Mouse (Mus musculus): Measurements from ENCODE around the gene Sycp2l. TPM values are rescaled to one million over a fixed set of nuclear protein-coding genes. Genes with fewer than 3 reads are reported as not detected.
A peak's percentile ranks its signal among the peaks of the same experiment; 100 is the strongest.

The Sycp2l gene
- polyA plus RNA-seq (2015; fragmentation: Nextera tagmentation; extraction: Ambion mirVana), result 0.16 and 0.18 TPM in 2 replicates

DNA sequence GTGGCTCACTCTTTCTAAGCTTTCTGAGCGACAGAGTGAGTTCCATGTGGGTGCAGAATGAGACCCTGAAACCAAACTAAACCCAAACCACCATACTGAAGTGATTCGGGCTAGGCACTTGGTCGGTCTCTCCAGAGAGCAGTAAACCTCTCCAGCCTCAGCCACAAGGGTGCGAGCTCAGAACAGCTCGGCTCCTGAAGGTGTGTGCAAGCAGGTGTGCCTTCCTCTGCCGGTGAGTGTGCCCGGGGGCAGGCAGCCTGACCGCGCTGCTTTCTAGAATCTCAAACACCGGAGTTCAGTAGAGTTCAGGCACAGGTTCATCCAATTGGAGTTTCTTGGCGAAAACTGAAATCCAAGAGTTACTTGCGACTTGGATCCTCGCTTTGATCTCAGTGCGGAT lies at the start of gene Sycp2l:
TSS of gene Sycp2l (plus strand) at position 368 of the 400 bp plus-strand sequence.
- Histone ChIP-seq H3K9me3 (ENCODE audit: control insufficient read depth, low read length) (no peaks in the 10 kb centered on the region), H3K27ac (ENCODE audit: low read length) (no peak within 1 kb of the TSS), H3K36me3 (ENCODE audit: control insufficient read depth, insufficient read depth, low read length) (no peaks in the 10 kb centered on the region), H3K27me3 (replicated peaks; ENCODE audit: control insufficient read depth, insufficient read depth, low read length) (no peaks in the 10 kb centered on the region), H3K4me2 (ENCODE audit: low read depth, low read length) (peak within 1 kb of the TSS; percentile 58), H3K9ac (ENCODE audit: low read depth, low read length) (peak within 1 kb of the TSS; percentile 49), H3K4me1 (ENCODE audit: control insufficient read depth, insufficient read depth, low read length) (no peaks in the 10 kb centered on the region), H3K4me3 (ENCODE audit: low read length) (peak within 1 kb of the TSS; percentile 38)
- 31% methylated on average over 14 of the region's 14 CpGs for WGBS
- peak; percentile 81 for ATAC-seq

GRCm38 (mm10) chr13:41067618-41068017 lies 46.5 kb upstream of the Sycp2l start:
- Histone ChIP-seq H3K27ac (ENCODE audit: low read length) (no peak overlapping the region), H3K4me1 (ENCODE audit: control insufficient read depth, insufficient read depth, low read length) (no peaks in the 10 kb centered on the region), H3K9ac (ENCODE audit: low read depth, low read length) (no peak overlapping the region), H3K9me3 (ENCODE audit: control insufficient read depth, low read length) (no peaks in the 10 kb centered on the region), H3K4me2 (ENCODE audit: low read depth, low read length) (no peak overlapping the region), H3K27me3 (replicated peaks; ENCODE audit: control insufficient read depth, insufficient read depth, low read length) (no peaks in the 10 kb centered on the region), H3K4me3 (ENCODE audit: low read length) (no peak overlapping the region), H3K36me3 (ENCODE audit: control insufficient read depth, insufficient read depth, low read length) (no peaks in the 10 kb centered on the region)
- ATAC-seq, result no peak
- WGBS, result 92% methylated on average over 4 of the region's 4 CpGs

GRCm38 (mm10) chr13:41071617-41072016 lies 42.5 kb upstream of the Sycp2l start:
- Histone ChIP-seq H3K9me3 (ENCODE audit: control insufficient read depth, low read length) (no peaks in the 10 kb centered on the region), H3K4me2 (ENCODE audit: low read depth, low read length) (no peak overlapping the region), H3K9ac (ENCODE audit: low read depth, low read length) (no peak overlapping the region), H3K27me3 (replicated peaks; ENCODE audit: control insufficient read depth, insufficient read depth, low read length) (no peaks in the 10 kb centered on the region), H3K27ac (ENCODE audit: low read length) (no peak overlapping the region), H3K4me3 (ENCODE audit: low read length) (no peak overlapping the region), H3K4me1 (ENCODE audit: control insufficient read depth, insufficient read depth, low read length) (no peaks in the 10 kb centered on the region), H3K36me3 (ENCODE audit: control insufficient read depth, insufficient read depth, low read length) (no peaks in the 10 kb centered on the region)
- no peak for ATAC-seq
- 91% methylated on average over 11 of the region's 11 CpGs for WGBS

DNA sequence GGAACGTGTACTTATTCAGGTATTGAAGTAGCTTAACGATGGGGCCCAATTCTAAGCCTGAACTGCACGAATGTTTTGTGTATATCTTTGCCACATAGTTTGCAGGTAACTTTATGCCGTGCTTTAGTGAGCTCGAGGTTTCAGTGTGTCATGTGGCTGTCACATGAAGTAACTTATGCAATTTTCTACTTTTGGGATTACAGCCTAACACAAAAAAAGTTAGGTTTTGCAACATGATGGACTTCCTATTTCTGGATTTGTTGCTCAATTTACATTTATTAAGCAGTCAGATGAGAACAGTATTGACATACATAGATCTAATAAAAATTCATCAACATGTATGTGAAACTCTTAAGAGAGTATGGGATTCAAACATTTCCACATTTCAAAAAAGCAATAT lies 40.3 kb upstream of the Sycp2l start:
- no peak overlapping the region for H3K9ac ChIP-seq (ENCODE audit: low read depth, low read length)
- 85% methylated on average over 5 of the region's 5 CpGs for WGBS
- peaks cover 6% of the 10 kb centered on the region; the same call in 1 of the 2 replicates for H3K27me3 ChIP-seq (replicated peaks; ENCODE audit: control insufficient read depth, insufficient read depth, low read length)
- H3K4me1 ChIP-seq (ENCODE audit: control insufficient read depth, insufficient read depth, low read length), result no peaks in the 10 kb centered on the region
- no peak for ATAC-seq
- no peak overlapping the region for H3K27ac ChIP-seq (ENCODE audit: low read length)
- no peak overlapping the region for H3K4me3 ChIP-seq (ENCODE audit: low read length)
- no peaks in the 10 kb centered on the region for H3K36me3 ChIP-seq (ENCODE audit: control insufficient read depth, insufficient read depth, low read length)
- H3K9me3 ChIP-seq (ENCODE audit: control insufficient read depth, low read length), result no peaks in the 10 kb centered on the region
- no peak overlapping the region for H3K4me2 ChIP-seq (ENCODE audit: low read depth, low read length)

DNA sequence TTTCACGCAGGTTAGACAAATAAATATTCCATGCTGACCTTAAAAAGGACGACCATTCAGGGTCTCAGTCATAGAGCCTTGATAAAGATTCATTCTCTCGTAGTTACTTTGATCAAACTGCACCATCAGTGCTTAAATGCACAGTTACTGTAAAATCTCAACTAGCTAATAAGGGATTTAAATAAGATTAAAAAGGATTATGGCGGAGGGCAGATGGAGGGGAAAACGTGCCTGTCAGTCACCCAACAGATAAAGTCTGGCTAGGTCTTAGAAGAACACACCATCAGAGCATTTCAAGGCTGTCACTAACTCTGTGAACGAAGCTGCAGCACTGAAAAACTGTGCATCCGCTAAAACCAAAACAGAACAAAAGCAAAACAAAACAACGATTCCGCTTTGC lies 36.2 kb upstream of the Sycp2l start:
- no peak overlapping the region for H3K27ac ChIP-seq (ENCODE audit: low read length)
- H3K4me3 ChIP-seq (ENCODE audit: low read length), result no peak overlapping the region
- H3K4me1 ChIP-seq (ENCODE audit: control insufficient read depth, insufficient read depth, low read length), result no peaks in the 10 kb centered on the region
- no peak overlapping the region for H3K9ac ChIP-seq (ENCODE audit: low read depth, low read length)
- no peaks in the 10 kb centered on the region for H3K36me3 ChIP-seq (ENCODE audit: control insufficient read depth, insufficient read depth, low read length)
- no peaks in the 10 kb centered on the region for H3K9me3 ChIP-seq (ENCODE audit: control insufficient read depth, low read length)
- ATAC-seq, result no peak
- H3K4me2 ChIP-seq (ENCODE audit: low read depth, low read length), result no peak overlapping the region
- WGBS, result 58% methylated on average over 9 of the region's 9 CpGs
- H3K27me3 ChIP-seq (replicated peaks; ENCODE audit: control insufficient read depth, insufficient read depth, low read length), result peaks cover 8% of the 10 kb centered on the region; the same call in 1 of the 2 replicates

GRCm38 (mm10) chr13:41078690-41079420 lies 35.3 kb upstream of the Sycp2l start:
- WGBS, result 13% methylated on average over 23 of the region's 24 CpGs
- Histone ChIP-seq H3K4me2 (ENCODE audit: low read depth, low read length) (peak overlapping the region; percentile 94), H3K4me1 (ENCODE audit: control insufficient read depth, insufficient read depth, low read length) (no peaks in the 10 kb centered on the region), H3K27me3 (replicated peaks; ENCODE audit: control insufficient read depth, insufficient read depth, low read length) (peaks cover 8% of the 10 kb centered on the region; the same call in 1 of the 2 replicates), H3K9ac (ENCODE audit: low read depth, low read length) (peak overlapping the region; percentile 61), H3K9me3 (ENCODE audit: control insufficient read depth, low read length) (no peaks in the 10 kb centered on the region), H3K27ac (ENCODE audit: low read length) (no peak overlapping the region), H3K4me3 (ENCODE audit: low read length) (peak overlapping the region; percentile 55), H3K36me3 (ENCODE audit: control insufficient read depth, insufficient read depth, low read length) (no peaks in the 10 kb centered on the region)
- ATAC-seq, result peak; percentile 77

DNA sequence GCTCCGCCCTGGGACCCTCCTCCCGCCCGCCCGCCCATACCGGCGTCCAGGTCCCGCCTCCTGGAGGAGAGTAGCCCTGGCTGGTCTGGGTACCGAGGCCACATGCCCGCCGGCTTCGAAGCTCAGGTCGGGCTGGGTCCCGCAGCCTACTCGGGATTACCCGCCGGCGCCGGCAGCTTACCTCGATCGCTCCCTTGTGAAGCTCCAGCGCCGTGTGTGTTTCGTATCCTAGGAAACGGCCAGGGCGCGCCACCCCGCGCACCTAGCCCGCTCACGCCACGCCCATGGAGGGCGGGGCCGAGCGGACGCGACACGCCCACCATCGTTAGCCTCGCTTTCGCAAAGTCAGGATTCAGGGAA lies 34.7 kb upstream of the Sycp2l start, which contains the start of gene Mak:
TSS of gene Mak (minus strand) at position 286 of the 360 bp plus-strand sequence.
- H3K9me3 ChIP-seq (ENCODE audit: control insufficient read depth, low read length), result no peaks in the 10 kb centered on the region
- WGBS, result under 1% methylated on average over 36 of the region's 40 CpGs
- H3K27me3 ChIP-seq (replicated peaks; ENCODE audit: control insufficient read depth, insufficient read depth, low read length), result peaks cover 8% of the 10 kb centered on the region; the same call in 1 of the 2 replicates
- peak within 1 kb of the TSS; percentile 55 for H3K4me3 ChIP-seq (ENCODE audit: low read length)
- H3K36me3 ChIP-seq (ENCODE audit: control insufficient read depth, insufficient read depth, low read length), result no peaks in the 10 kb centered on the region
- peak; percentile 96 for ATAC-seq
- peak within 1 kb of the TSS; percentile 94 for H3K4me2 ChIP-seq (ENCODE audit: low read depth, low read length)
- no peaks in the 10 kb centered on the region for H3K4me1 ChIP-seq (ENCODE audit: control insufficient read depth, insufficient read depth, low read length)
- no peak within 1 kb of the TSS for H3K27ac ChIP-seq (ENCODE audit: low read length)
- peak within 1 kb of the TSS; percentile 61 for H3K9ac ChIP-seq (ENCODE audit: low read depth, low read length)

GRCm38 (mm10) chr13:41079859-41080258 lies 34.2 kb upstream of the Sycp2l start:
- Histone ChIP-seq H3K4me2 (ENCODE audit: low read depth, low read length) (no peak overlapping the region), H3K4me1 (ENCODE audit: control insufficient read depth, insufficient read depth, low read length) (no peaks in the 10 kb centered on the region), H3K36me3 (ENCODE audit: control insufficient read depth, insufficient read depth, low read length) (no peaks in the 10 kb centered on the region), H3K9me3 (ENCODE audit: control insufficient read depth, low read length) (no peaks in the 10 kb centered on the region), H3K27me3 (replicated peaks; ENCODE audit: control insufficient read depth, insufficient read depth, low read length) (peaks cover 8% of the 10 kb centered on the region; the same call in 1 of the 2 replicates), H3K4me3 (ENCODE audit: low read length) (no peak overlapping the region), H3K27ac (ENCODE audit: low read length) (no peak overlapping the region), H3K9ac (ENCODE audit: low read depth, low read length) (no peak overlapping the region)
- ATAC-seq, result no peak; the same call in 1 of the 2 replicates
- WGBS, result 54% methylated on average over 5 of the region's 5 CpGs

- Histone ChIP-seq H3K27me3 (replicated peaks; ENCODE audit: control insufficient read depth, insufficient read depth, low read length) (peaks cover 8% of the 10 kb centered on the region; the same call in 1 of the 2 replicates), H3K36me3 (ENCODE audit: control insufficient read depth, insufficient read depth, low read length) (no peaks in the 10 kb centered on the region), H3K27ac (ENCODE audit: low read length) (no peak overlapping the region), H3K9ac (ENCODE audit: low read depth, low read length) (no peak overlapping the region), H3K4me3 (ENCODE audit: low read length) (no peak overlapping the region), H3K9me3 (ENCODE audit: control insufficient read depth, low read length) (no peaks in the 10 kb centered on the region), H3K4me2 (ENCODE audit: low read depth, low read length) (no peak overlapping the region), H3K4me1 (ENCODE audit: control insufficient read depth, insufficient read depth, low read length) (no peaks in the 10 kb centered on the region)
- WGBS, result 91% methylated on average over 6 of the region's 6 CpGs
- ATAC-seq, result no peak
These were observed 33.4 kb upstream of the Sycp2l start for GRCm38 (mm10) chr13:41080700-41081099.

Measured in intestine, embryonic 16.5 days (tissue).